Mouse (Mus musculus) adrenal gland, postnatal 36 days (tissue): Measurements from ENCODE around the gene Pttg1ip. TPM values are rescaled to one million over a fixed set of nuclear protein-coding genes. Genes with fewer than 3 reads are reported as not detected.

Experiments
- DNase-seq, 2 experiments: peaks; one replicate each; pipeline ENCODE4 v3.0.0; 2021; ENCODE audit warnings: mixed read lengths in 1 of 2
- long read RNA-seq, 2 experiments: library from polyadenylated mRNA; stranded (forward); transcript quantifications; one replicate each; pipeline ENCODE4 v2.0.0; 2021; ENCODE audit warnings: borderline sequencing depth in 2 of 2
- total RNA-seq, 2 experiments: library from RNA; stranded (reverse); gene quantifications; 2 replicates each; pipeline ENCODE4 v1.2.3; 2021

The Pttg1ip gene
- 100 to 1,000 TPM; 197 to 219 TPM for total RNA-seq
- long read RNA-seq, experiment 1, transcript Pttg1ip-201 (6 exons, 2,294 nt): major isoform, 376 of 438 reads
- long read RNA-seq, experiment 1, partial matches to known transcripts: 1 of 438 reads
- long read RNA-seq, experiment 1, other reads (novel, unspliced or antisense): 57 of 438 reads
- long read RNA-seq, experiment 2, transcript Pttg1ip-201 (6 exons, 2,294 nt): major isoform, 87 of 105 reads
- long read RNA-seq, experiment 2, partial matches to known transcripts: 15 of 105 reads
- long read RNA-seq, experiment 2, other reads (novel, unspliced or antisense): 3 of 105 reads

DNA sequence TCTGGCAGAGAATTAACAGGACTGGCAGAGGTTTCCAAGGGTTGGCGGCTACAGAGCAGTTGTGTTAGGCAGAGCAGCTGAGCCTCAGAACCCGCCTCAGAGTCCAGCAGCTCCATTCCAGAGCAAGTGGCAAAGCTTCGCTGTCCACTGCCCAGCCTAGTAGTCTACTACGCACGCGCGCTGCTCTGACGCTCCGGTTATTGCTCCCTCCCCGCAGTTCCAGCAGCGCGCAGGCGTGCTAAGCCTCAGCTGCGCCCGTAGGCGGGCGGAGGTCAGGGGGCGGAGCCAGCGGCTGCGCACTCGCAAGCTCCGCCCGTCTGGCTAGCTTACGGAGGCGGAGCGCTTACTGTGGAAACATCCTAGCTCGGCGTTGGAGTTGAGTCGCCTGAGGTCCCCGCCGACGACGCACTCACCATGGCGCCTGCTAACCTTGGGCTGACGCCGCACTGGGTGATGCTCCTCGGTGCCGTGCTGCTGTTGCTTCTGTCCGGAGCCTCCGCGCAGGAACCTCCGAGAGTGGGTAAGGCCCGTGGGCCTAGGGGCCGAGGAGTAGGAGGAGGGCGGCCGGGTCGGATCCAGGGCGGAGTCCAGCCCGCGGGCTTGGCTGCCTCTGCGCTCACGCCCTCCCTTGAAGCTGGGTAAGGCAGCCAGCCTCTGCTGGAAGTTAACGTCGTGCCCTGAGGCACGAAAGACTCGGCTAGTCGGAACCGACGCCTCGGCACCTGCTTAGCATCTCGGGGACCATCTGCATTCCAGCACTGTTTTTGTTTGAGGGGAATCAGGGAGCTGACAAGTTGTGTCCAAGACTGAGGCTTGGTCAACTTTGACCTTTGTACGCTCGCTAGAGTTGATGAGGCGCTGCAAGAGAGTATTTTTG, at the start of gene Pttg1ip:
TSS of gene Pttg1ip (plus strand) at position 313 of the 877 bp plus-strand sequence.
- peak; percentile 98 to 99 for DNase-seq

DNA sequence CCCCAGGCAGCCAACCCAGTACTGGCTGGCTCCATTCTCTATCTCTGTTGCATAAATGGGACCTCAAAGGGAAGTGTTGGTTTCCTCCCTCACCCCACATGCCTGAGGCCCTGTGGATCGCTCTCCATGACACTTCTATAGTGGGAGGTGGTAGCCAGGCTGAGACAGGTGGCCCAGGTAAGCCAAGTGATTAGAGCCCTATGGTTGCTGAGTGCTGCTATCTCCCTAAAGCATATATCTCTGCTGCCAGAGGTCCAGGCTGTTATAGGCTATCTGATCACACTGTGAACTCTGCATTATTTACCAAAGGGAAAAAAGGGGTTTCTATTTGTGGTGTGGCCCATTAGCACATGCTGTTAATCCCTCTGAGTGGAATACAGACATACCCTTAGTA, 49.5 kb upstream of the Pttg1ip start:
- no peak for DNase-seq

DNA sequence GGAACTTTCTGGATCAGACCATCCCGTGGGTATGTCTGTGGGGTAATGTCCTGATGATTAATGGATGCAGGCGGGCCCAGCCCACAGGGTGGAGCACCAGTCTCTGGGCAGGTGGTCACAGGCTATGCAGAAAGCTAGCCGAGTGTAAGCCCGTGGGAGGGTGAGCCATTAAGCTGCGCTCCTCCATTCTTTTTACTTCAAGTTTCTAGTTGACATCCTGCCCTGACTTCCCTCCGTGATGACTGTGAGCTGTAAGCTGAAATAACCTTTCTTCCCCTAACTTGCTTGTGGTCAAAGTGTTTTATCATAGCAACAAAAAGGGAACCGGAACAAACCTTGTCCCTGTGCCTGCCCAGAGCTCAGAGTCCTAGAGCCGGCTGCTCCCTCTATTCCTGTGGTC, 44.8 kb upstream of the Pttg1ip start:
- no peak for DNase-seq

DNA sequence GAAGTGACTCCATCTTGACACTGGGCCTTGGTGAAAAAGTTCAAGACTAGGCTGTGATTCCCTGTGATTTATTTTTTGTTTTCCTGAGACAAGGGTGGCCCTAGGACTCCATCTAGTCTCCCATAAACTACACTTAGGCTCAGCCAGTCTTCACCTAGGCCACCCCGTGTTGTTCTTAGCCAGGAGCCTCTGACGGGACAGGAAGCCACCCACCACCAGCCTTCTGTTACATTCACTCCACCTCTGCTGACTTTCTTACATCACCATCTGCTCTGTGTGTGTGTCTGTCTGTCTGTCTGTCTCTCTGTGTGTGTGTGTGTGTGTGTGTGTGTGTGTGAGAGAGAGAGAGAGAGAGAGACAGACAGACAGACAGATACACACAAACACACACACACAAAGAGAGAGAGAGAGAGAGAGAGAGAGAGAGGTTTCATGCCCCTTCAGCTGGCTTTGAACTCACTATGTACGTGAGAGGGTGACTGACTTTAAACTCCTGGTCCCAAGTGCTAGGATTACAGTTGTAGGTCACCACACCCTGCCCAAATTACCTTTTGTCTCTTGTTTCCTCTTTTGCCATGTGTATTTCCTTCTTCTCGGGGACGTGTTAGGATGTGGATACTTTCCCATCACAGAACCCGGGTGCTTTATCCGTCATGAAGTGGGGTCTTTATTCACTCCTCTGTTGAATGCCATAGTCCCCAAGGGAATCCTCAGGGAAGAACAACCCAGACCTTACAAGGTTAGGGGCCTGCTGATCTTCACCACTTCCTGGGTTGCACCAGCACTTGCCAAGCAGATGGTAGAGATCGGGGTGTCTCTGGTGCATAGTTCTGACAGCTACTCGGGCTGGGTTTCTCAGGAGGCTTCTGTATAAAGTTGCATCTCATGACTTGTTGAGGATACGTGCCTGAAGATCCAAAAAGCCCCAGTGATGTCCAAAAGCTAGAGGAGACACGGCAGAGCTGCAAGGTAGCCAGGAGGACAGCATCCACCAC, 44.0 kb upstream of the Pttg1ip start:
- DNase-seq: no peak

DNA sequence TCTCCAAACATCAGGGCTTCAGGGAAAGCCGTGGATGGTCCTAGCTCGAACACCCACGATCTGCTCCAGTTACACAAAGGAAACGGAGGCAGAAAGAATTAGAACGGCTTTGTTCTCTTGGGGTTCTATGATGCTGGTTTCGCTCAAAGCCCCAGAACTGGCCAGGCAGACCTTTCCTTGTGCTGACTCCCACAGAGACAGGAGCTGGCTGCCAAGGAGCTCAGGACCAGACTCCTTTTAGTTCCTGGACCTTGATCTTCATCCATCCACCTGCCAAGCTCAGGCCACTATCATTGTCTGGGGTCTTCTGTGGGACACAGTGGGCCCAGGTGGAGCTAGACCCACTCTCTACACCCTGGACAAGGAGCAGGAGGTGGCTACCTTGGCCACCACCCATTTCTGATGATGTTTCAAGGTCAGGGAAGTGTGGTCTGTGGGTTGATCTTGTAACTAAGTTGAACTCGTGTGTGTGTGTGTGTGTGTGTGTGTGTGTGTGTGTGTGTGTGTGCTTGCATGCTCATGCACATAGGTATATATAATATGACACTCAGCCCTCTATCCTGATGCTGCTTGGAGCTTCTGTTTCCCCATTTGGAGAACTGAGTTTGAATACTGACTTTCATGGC, 42.1 kb upstream of the Pttg1ip start:
- no peak for DNase-seq

DNA sequence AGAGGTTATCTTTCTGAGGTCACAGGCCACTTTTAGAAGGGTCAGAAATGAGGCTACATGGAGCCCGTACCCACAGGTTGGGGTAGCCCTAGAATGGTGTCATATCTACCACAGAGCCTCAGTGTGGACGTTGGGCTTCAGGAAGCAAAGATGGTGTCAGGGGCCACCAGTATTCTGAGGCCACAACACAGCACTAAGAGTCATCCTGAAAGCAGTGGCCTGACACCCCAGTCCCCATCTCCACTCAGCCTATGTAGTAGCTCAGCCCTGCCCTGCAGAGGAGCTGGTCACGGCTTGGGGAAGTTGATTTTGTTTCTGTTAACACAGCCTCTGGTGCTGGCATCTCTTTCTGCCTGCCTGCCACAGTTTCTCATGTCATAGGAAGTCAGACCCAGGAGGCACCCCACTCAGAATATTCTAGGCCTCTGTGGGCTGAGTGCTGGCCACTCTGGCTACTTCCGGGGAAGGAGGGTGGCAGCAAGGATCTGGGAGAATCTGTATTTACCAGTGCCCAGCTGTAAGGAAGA, 40.9 kb upstream of the Pttg1ip start:
- no peak for DNase-seq

DNA sequence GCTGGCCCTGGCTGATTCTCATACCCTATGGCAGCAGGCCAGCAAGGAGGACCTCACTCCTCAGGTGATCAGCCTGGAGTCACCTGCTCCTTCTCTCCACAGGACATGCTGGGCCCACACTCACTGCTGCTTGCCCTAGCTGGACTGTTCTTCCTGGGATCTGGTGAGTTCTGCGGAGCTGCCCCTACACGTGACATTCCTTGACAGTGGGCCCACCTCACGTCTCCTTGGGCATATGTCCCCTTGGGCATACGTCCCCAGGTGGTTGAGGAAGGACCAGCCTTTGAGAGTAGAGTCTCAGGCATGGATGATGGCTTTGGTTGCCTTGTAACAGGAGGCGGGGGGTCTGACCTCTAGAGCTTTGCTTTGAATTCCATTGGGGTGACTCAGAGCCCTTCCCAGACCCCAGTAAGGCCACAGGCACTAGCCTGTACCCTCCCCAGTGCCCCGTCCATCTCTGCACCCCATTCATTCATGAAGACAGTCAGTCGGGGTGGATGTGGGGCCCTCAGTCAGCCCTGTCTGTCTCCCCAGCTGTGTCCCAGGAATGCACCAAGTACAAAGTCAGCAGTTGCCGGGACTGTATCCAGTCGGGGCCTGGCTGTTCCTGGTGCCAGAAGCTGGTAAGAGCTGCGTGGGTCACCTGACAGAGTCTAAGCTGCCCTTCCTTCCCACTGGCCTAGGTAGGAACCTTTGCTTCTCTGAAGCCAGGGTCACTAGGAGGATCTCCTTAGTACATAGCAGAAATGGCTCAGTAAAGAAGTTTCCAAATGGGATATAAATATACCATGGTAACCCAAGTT, 39.5 kb upstream of the Pttg1ip start:
- DNase-seq: no peak

DNA sequence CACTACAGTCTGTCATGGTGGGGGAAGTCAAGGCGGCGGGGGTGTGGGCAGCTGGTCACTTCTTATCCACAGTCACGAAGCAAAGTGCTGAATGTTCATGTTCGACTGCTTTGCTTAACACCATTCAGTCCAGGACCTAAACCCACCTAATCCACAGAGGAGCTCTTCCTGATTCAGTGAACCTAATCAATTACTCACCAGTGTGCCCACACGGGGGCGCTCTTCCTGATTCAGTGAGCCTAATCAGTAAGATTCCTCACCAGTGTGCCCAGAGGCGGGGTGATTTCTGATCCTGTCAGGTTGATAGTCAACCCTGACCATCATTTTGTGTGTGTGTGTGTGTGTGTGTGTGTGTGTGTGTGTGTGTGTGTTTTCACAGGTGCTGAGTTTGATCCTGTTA, 38.3 kb upstream of the Pttg1ip start:
- peak; percentile 52 to 64 for DNase-seq

DNA sequence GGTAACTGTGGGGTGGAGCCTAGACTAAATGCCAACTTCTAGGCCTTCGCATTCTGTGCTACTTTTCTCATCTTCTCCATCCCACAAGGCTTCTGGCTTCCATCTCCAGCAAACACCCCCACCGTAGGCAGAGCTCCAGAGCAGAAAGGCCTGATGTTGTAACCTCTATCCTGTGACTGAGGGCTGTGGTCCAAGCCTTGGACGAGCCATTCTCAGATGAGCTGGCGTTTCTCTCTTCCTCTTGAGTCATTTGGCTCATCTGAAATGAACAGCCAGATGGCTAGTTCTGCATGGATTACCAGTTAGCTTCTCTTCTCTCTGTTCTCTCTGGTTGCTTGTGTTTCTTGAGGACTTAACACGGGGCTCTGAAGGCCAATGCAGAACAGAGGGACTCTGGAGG, 36.6 kb upstream of the Pttg1ip start:
- DNase-seq: peak; percentile 60 to 73

DNA sequence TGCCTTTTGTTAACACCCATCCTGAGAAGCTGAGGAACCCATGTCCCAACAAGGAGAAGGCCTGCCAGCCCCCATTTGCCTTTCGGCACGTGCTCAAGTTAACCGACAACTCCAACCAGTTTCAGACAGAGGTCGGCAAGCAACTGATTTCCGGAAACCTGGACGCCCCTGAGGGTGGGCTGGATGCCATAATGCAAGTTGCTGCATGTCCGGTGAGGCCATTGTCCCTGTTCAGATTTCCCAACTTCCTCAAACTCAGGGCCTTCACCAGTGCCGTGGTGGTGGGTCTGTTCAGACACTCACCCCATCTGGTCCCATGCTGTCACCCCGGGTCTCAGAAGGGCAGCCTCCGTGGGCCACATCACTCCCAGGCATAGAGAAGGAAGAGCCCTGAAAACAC, 32.9 kb upstream of the Pttg1ip start:
- no peak for DNase-seq

DNA sequence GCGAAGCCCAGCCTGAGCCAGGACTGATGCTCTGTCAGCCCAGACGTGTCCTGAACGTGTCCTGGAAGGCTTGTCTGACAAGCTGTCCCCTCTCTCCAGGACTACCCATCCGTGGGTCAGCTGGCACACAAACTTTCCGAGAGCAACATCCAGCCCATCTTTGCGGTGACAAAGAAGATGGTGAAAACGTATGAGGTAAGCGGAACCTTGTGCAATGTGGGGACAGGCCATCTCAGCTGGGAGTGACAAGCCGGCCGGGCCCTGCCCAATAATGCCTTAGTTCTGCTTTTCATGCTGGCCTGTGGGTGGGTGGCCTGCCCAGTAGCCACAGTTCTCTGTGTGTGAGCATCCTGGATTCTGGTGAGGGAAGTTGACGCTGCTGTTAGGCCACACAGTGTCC, 30.6 kb upstream of the Pttg1ip start:
- DNase-seq: peak in 1 of 2 experiments; percentile 11

DNA sequence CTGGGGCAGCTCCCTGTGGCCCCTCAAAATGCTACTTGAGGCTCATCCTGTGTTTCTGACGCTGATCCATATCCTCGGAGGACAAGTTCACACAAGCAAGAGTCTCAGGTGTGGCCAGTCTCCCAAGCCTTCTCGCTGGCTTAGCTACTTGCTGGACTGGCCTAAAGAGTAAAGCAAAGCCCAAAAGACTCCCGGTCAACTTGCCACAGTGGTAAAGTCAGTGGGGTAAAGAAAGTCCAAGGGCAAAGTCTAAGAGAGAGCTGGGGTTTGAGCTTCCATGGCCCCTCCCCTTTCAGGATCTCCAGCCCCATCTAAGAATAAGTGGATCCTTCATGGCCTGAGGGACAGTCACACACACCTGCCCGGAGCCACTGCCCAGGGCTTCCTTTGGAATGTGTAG, 29.4 kb upstream of the Pttg1ip start:
- DNase-seq: no peak

DNA sequence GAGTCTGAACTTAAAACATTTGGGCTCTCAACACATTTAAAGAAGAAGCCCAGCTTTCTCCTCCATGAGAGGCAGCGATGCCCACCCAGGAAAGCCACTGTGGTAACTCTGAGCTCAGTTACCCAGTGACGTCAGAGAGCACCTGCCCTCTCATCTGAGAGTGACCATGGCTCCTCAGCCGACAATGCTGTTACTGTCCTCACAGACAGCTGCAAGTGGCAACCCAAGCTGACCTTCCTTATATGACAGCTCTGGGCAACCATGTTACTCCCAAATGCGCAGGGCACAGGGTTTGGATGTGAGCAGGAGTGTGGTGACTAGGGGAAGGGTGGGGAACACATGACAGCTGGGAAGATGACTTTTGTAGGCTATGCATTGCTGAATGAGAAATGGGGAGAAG, 28.2 kb upstream of the Pttg1ip start:
- DNase-seq: no peak

DNA sequence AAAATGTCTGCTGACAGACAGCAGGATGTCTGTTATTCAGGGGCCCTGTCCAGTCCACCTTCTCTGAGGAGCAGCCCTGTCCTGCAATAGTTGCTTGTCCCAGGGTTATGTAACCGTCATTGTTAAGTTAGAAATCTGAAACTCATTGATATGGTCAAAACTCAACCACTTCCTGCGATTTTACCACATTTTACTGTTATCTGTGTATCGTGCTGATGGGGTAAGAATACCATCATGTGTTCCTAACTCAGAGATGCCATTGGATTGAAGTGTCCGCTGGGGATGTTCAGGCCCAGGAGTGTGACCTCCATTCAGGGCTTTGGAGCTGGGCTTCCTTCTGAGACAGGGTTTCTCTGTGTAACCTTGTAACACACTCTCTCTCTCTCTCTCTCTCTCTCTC, 26.6 kb upstream of the Pttg1ip start:
- DNase-seq: no peak

DNA sequence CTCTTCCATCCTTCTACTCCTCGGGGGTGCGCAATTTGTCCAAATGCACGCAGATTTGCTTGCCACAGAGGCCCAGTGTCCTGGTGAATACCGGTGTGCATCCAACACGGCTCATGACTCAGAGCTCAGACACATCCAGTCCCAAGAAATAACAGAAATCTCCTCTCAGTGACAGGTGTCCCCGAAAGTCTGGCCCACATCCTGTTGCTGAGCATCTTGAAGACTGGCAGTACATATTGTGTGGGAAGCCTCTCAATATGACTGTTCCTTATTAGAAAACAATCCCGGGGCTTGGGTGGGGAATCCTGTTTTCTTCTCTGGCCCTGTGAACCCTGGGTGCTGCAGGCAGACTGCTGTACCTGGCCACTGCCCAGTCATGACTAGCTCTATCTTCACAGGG, 24.9 kb upstream of the Pttg1ip start:
- no peak for DNase-seq

DNA sequence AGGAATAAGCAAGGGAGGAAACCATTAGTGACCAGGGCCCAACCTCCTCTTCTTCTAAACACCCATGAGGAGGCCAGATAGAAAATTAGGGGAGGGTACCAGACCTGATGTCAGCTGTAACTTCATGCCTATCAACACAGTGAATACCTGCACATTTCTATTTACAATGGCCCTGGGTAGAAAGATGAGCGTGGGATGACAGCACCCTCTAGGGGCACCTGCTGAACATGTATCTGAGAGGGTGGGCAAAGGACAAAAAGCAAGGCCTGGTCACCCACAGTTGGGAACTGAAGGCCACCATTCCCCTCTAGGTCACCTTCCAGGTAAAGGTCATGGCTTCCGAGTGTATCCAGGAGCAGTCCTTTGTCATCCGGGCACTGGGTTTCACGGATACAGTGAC, 23.9 kb upstream of the Pttg1ip start:
- peak in 1 of 2 experiments; percentile 19 for DNase-seq

DNA sequence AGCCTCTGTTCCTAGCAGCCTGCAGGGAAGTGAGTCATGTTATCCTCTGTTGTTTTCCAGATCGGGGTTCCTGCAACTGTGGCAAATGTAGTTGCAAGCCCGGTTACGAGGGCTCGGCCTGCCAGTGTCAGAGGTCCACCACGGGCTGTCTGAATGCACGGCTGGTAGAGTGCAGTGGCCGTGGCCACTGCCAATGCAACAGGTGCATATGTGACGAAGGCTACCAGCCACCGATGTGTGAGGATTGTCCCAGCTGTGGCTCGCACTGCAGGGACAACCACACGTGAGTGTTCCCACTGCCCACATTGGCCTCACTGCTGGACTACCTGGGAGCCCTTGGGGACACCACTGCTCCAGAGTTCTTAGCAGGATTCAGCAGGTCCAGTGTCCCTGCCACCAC, 21.4 kb upstream of the Pttg1ip start:
- no peak for DNase-seq

DNA sequence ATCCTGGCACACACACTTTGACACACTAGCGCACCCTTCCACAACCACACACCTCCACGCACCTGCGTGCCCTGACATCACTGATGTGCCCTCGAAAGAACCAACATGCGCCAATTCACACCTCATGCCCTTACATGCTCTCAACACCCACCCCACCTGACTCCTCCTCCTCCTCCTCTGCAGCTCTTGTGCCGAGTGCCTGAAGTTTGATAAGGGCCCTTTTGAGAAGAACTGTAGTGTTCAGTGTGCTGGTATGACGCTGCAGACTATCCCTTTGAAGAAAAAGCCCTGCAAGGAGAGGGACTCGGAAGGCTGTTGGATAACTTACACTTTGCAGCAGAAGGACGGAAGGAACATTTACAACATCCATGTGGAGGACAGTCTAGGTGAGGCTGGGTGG, 20.7 kb upstream of the Pttg1ip start:
- DNase-seq: no peak

DNA sequence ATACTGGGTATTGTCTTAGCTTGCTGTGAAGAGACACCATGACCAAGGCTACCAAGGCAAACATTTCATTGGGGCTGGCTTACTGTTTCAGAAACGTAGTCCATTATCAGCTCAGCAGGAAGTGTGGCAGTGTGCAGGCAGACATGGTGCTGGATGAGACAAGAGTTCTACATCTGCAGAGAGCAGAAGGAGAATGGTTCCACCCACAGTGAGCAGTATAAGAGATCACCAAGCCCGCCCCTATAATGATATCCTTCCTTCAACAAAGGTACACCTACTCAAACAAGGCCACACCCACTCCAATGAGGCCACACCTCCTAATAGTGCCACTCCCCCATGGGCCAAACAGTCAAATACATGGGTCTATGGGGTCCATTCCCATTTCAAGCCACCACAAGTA, 20.0 kb upstream of the Pttg1ip start:
- no peak for DNase-seq

DNA sequence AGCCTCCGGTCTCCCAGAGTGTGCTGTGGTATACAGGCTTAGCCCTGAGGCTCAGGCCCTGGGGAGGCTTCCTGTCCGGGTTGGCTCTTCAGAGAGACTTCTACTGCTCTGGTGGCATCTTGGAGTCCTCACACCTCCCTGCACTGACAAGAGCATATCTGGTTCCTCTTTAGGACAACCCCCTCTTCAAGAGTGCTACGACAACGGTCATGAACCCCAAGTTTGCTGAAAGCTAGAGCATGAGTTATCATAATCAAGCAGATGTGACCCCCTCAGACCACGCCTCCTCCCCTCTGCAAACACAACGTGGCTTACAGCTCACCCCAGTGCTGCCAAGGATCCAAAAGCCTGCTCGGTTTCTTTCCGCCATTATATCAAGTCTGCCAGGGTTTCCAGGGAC, 16.5 kb upstream of the Pttg1ip start:
- DNase-seq: no peak

DNA sequence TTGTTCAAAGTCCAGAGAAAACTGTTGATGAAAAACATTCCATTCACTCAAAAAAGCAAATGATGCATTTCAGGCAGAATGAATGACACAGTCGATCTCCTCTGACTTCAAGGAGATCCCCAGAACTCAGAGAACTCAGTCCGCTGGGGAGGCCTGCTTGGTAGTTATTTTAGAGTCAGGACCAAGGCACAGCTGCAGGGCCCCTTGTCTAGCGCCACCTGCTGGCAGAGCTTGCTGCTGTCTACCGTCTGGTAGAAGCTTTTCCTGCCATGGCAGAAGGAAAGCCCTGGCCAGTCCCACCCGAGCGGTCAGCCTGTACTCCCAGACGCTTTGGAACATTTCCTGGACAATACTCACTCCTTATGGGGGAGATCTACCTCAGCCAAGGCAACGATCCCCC, 14.9 kb upstream of the Pttg1ip start:
- DNase-seq: peak; percentile 92 to 95
